Mouse (Mus musculus): ENCODE data around the gene Ank. TPM values are rescaled to one million over a fixed set of nuclear protein-coding genes. Genes with fewer than 3 reads are reported as not detected.

Ank gene
- polyA plus RNA-seq, 1 experiment from 2014 or later: 16.2 TPM

- H3K27ac ChIP-seq (replicated peaks): no peak overlapping the region
- H3K4me1 ChIP-seq (replicated peaks; ENCODE audit: control insufficient read depth, insufficient read depth): peaks cover 2% of the 10 kb centered on the region; the same call in 1 of the 2 replicates
- H3K4me2 ChIP-seq (replicated peaks; ENCODE audit: low read depth): no peak overlapping the region
- H3K36me3 ChIP-seq (ENCODE audit: control insufficient read depth, insufficient read depth, low read length): no peaks in the 10 kb centered on the region
- H3K9ac ChIP-seq (ENCODE audit: low read length): no peak overlapping the region
- 52% methylated on average over 4 of the region's 4 CpGs for WGBS
- H3K27me3 ChIP-seq (ENCODE audit: control insufficient read depth, insufficient read depth, low read length): no peaks in the 10 kb centered on the region
- DNase-seq (ENCODE audit: low spot score): no peak
- no peak overlapping the region for H3K4me3 ChIP-seq (ENCODE audit: low read depth, low read length)
- TF ChIP-seq EP300 (optimal IDR thresholded peaks at IDR 0.05) (no peak), CTCF (IDR thresholded peaks at IDR 0.05; ENCODE audit: low read depth) (no peak)
- no peaks in the 10 kb centered on the region for H3K9me3 ChIP-seq (ENCODE audit: control insufficient read depth, low read length)
- ATAC-seq (ENCODE audit: low FRiP score, low TSS enrichment): no peak
Measured at GRCm38 (mm10) chr15:27528896-27529295, 62.4 kb downstream of the Ank start.

GRCm38 (mm10) chr15:27530023-27530422 lies 63.5 kb downstream of the Ank start:
- peak; percentile 24 for DNase-seq (ENCODE audit: low spot score)
- WGBS: 43% methylated on average over 4 of the region's 4 CpGs
- H3K36me3 ChIP-seq (ENCODE audit: control insufficient read depth, insufficient read depth, low read length): no peaks in the 10 kb centered on the region
- H3K9me3 ChIP-seq (ENCODE audit: control insufficient read depth, low read length): no peaks in the 10 kb centered on the region
- H3K27me3 ChIP-seq (ENCODE audit: control insufficient read depth, insufficient read depth, low read length): no peaks in the 10 kb centered on the region
- H3K4me3 ChIP-seq (ENCODE audit: low read depth, low read length): no peak overlapping the region
- H3K27ac ChIP-seq (replicated peaks): no peak overlapping the region
- H3K4me1 ChIP-seq (replicated peaks; ENCODE audit: control insufficient read depth, insufficient read depth): peaks cover 2% of the 10 kb centered on the region; the same call in 1 of the 2 replicates
- TF ChIP-seq EP300 (optimal IDR thresholded peaks at IDR 0.05) (no peak), CTCF (IDR thresholded peaks at IDR 0.05; ENCODE audit: low read depth) (no peak)
- ATAC-seq (ENCODE audit: low FRiP score, low TSS enrichment): peak; percentile 86; the same call in 1 of the 2 replicates
- H3K4me2 ChIP-seq (replicated peaks; ENCODE audit: low read depth): no peak overlapping the region
- H3K9ac ChIP-seq (ENCODE audit: low read length): no peak overlapping the region

GRCm38 (mm10) chr15:27533036-27533435 lies 66.6 kb downstream of the Ank start:
- Histone ChIP-seq H3K4me2 (replicated peaks; ENCODE audit: low read depth) (no peak overlapping the region), H3K27ac (replicated peaks) (no peak overlapping the region), H3K36me3 (ENCODE audit: control insufficient read depth, insufficient read depth, low read length) (no peaks in the 10 kb centered on the region), H3K4me1 (replicated peaks; ENCODE audit: control insufficient read depth, insufficient read depth) (0 out of 2 replicates have a peak, but pooled peaks cover 2% of the 10 kb centered on the region), H3K9me3 (ENCODE audit: control insufficient read depth, low read length) (no peaks in the 10 kb centered on the region), H3K9ac (ENCODE audit: low read length) (no peak overlapping the region), H3K27me3 (ENCODE audit: control insufficient read depth, insufficient read depth, low read length) (no peaks in the 10 kb centered on the region), H3K4me3 (ENCODE audit: low read depth, low read length) (no peak overlapping the region)
- TF ChIP-seq EP300 (optimal IDR thresholded peaks at IDR 0.05) (no peak), CTCF (IDR thresholded peaks at IDR 0.05; ENCODE audit: low read depth) (no peak)
- 45% methylated on average over 3 of the region's 3 CpGs for WGBS
- no peak for ATAC-seq (ENCODE audit: low FRiP score, low TSS enrichment)
- DNase-seq (ENCODE audit: low spot score): no peak

- WGBS: 77% methylated on average over 4 of the region's 4 CpGs
- DNase-seq (ENCODE audit: low spot score): no peak
- H3K9ac ChIP-seq (ENCODE audit: low read length): no peak overlapping the region
- no peak for TF ChIP-seq EP300 (optimal IDR thresholded peaks at IDR 0.05)
- no peak for ATAC-seq (ENCODE audit: low FRiP score, low TSS enrichment)
- H3K4me2 ChIP-seq (replicated peaks; ENCODE audit: low read depth): no peak overlapping the region
- no peak overlapping the region for H3K27ac ChIP-seq (replicated peaks)
- H3K4me3 ChIP-seq (ENCODE audit: low read depth, low read length): no peak overlapping the region
- no peaks in the 10 kb centered on the region for H3K4me1 ChIP-seq (replicated peaks; ENCODE audit: control insufficient read depth, insufficient read depth)
- no peaks in the 10 kb centered on the region for H3K36me3 ChIP-seq (ENCODE audit: control insufficient read depth, insufficient read depth, low read length)
- no peaks in the 10 kb centered on the region for H3K27me3 ChIP-seq (ENCODE audit: control insufficient read depth, insufficient read depth, low read length)
- no peaks in the 10 kb centered on the region for H3K9me3 ChIP-seq (ENCODE audit: control insufficient read depth, low read length)
Measured at GRCm38 (mm10) chr15:27535681-27536080, 69.2 kb downstream of the Ank start.

- Histone ChIP-seq H3K9ac (ENCODE audit: low read length) (no peak overlapping the region), H3K36me3 (ENCODE audit: control insufficient read depth, insufficient read depth, low read length) (no peaks in the 10 kb centered on the region), H3K9me3 (ENCODE audit: control insufficient read depth, low read length) (no peaks in the 10 kb centered on the region), H3K27ac (replicated peaks) (no peak overlapping the region), H3K4me1 (replicated peaks; ENCODE audit: control insufficient read depth, insufficient read depth) (no peaks in the 10 kb centered on the region), H3K4me3 (ENCODE audit: low read depth, low read length) (no peak overlapping the region), H3K27me3 (ENCODE audit: control insufficient read depth, insufficient read depth, low read length) (no peaks in the 10 kb centered on the region), H3K4me2 (replicated peaks; ENCODE audit: low read depth) (no peak overlapping the region)
- WGBS: 76% methylated on average over 7 of the region's 7 CpGs
- no peak for DNase-seq (ENCODE audit: low spot score)
- no peak for ATAC-seq (ENCODE audit: low FRiP score, low TSS enrichment)
- no peak for TF ChIP-seq CTCF (IDR thresholded peaks at IDR 0.05; ENCODE audit: low read depth)
- TF ChIP-seq EP300 (optimal IDR thresholded peaks at IDR 0.05): no peak
Measured at GRCm38 (mm10) chr15:27536186-27536585, 69.7 kb downstream of the Ank start.

GRCm38 (mm10) chr15:27536771-27537170 lies 70.3 kb downstream of the Ank start:
- no peak for ATAC-seq (ENCODE audit: low FRiP score, low TSS enrichment)
- H3K4me2 ChIP-seq (replicated peaks; ENCODE audit: low read depth): no peak overlapping the region

More at GRCm38 (mm10) chr15:27536771-27537170, 70.3 kb downstream of the Ank start:
- DNase-seq (ENCODE audit: low spot score): no peak
- TF ChIP-seq CTCF (IDR thresholded peaks at IDR 0.05; ENCODE audit: low read depth): no peak
- no peak for TF ChIP-seq EP300 (optimal IDR thresholded peaks at IDR 0.05)
- Histone ChIP-seq H3K27ac (replicated peaks) (no peak overlapping the region), H3K4me3 (ENCODE audit: low read depth, low read length) (no peak overlapping the region), H3K9me3 (ENCODE audit: control insufficient read depth, low read length) (no peaks in the 10 kb centered on the region), H3K27me3 (ENCODE audit: control insufficient read depth, insufficient read depth, low read length) (no peaks in the 10 kb centered on the region), H3K36me3 (ENCODE audit: control insufficient read depth, insufficient read depth, low read length) (no peaks in the 10 kb centered on the region), H3K4me1 (replicated peaks; ENCODE audit: control insufficient read depth, insufficient read depth) (no peaks in the 10 kb centered on the region), H3K9ac (ENCODE audit: low read length) (no peak overlapping the region)
- WGBS: 32% methylated on average over 5 of the region's 5 CpGs
